Mouse (Mus musculus) forebrain, embryonic 12.5 days (tissue): ENCODE results near the gene Gm21650. TPM values are rescaled to one million over a fixed set of nuclear protein-coding genes. Genes with fewer than 3 reads are reported as not detected.
"Not testable (repeated sequence)": the region's sequence is repeated elsewhere in the genome, so short reads cannot be mapped to it uniquely, and the experiment has no call there.

ENCODE experiments used
- ATAC-seq: fragments of 200-750 bp; cut with Nextera tagmentation; 2 replicates; pipeline ENCODE4 v1.8.0; 2017; ENCODE audit warnings: moderate TSS enrichment; ENCODE audit not compliant: low FRiP score
- H3K27ac ChIP-seq: fragments of 300-500 bp; sonication (generic); 2 replicates; pipeline ENCODE4 v1.5.1; 2016; ENCODE audit warnings: mild to moderate bottlenecking
- H3K27me3 ChIP-seq: fragments of 300-500 bp; sonication (generic); 2 replicates; pipeline ENCODE4 v1.6.1; 2016; ENCODE audit warnings: mild to moderate bottlenecking
- H3K36me3 ChIP-seq: fragments of 300-500 bp; sonication (generic); replicated peaks from 2 replicates; pipeline ENCODE4 v1.6.1; 2016; ENCODE audit warnings: mild to moderate bottlenecking
- H3K4me1 ChIP-seq: fragments of 300-500 bp; sonication (generic); 2 replicates; pipeline ENCODE4 v1.6.1; 2016
- H3K4me2 ChIP-seq: fragments of 300-500 bp; sonication (generic); 2 replicates; pipeline ENCODE4 v1.6.1; 2016; ENCODE audit warnings: mild to moderate bottlenecking, moderate library complexity
- H3K4me3 ChIP-seq: fragments of 300-500 bp; sonication (generic); replicated peaks from 2 replicates; pipeline ENCODE4 v1.5.1; 2016; ENCODE audit warnings: mild to moderate bottlenecking
- H3K9ac ChIP-seq: fragments of 300-500 bp; sonication (generic); 2 replicates; pipeline ENCODE4 v1.6.1; 2016; ENCODE audit warnings: mild to moderate bottlenecking
- H3K9me3 ChIP-seq: fragments of 300-500 bp; sonication (generic); 2 replicates; pipeline ENCODE4 v1.6.1; 2016
- WGBS: fragments of 180-500 bp; shearing (Covaris S2); methylation state at CpG from one replicate; pipeline ENCODE4 v1.1.7; 2016; 5-methylcytosine and 5-hydroxymethylcytosine counted together
- polyA plus RNA-seq: library from polyadenylated mRNA; unstranded; fragments of >200 nt; fragmentation: Nextera tagmentation; extraction: Ambion mirVana; gene quantifications from 2 replicates; pipeline ENCODE4 v1.2.1, GENCODE M21; 2016

Gm21650 gene
- polyA plus RNA-seq: not detected in 2 replicates

DNA sequence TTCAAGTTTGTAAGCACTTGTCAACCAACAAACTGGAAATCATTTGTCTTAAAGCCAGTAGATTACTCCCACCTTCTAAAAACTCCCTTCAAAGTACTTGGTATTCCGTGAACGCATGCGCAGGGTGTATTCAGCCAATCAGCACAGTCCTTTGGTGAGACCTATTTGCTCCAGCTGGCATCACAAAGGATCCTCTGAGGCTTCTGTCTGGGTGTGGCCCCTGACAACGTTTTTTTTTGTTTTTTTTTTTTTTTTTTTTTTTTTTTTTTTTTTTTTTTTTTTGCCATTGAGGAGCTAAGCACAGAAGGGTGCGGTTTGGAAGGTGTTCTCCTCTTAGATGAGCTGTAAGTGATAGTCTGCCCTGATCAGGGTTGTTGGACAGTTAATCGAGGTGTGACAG lies at the start of gene Gm21650:
Gm21650 (plus strand) TSS at position 301 of the 400 bp plus-strand sequence.
- not testable (repeated sequence) for H3K36me3 ChIP-seq, H3K4me1 ChIP-seq, H3K4me2 ChIP-seq, H3K27ac ChIP-seq, H3K9me3 ChIP-seq, ATAC-seq, H3K27me3 ChIP-seq, H3K9ac ChIP-seq, H3K4me3 ChIP-seq
- no CpG with 5 or more reads among the region's 6 CpGs for WGBS
